Mouse (Mus musculus) frontal cortex, postnatal 25 days (tissue): ENCODE measurements around the gene Myrip.

ENCODE experiments used
- DNase-seq, 2 experiments: peaks; one replicate each; pipeline ENCODE4 v3.0.0; 2022; ENCODE audit warnings: low spot score in 2 of 2

The Myrip gene

DNA sequence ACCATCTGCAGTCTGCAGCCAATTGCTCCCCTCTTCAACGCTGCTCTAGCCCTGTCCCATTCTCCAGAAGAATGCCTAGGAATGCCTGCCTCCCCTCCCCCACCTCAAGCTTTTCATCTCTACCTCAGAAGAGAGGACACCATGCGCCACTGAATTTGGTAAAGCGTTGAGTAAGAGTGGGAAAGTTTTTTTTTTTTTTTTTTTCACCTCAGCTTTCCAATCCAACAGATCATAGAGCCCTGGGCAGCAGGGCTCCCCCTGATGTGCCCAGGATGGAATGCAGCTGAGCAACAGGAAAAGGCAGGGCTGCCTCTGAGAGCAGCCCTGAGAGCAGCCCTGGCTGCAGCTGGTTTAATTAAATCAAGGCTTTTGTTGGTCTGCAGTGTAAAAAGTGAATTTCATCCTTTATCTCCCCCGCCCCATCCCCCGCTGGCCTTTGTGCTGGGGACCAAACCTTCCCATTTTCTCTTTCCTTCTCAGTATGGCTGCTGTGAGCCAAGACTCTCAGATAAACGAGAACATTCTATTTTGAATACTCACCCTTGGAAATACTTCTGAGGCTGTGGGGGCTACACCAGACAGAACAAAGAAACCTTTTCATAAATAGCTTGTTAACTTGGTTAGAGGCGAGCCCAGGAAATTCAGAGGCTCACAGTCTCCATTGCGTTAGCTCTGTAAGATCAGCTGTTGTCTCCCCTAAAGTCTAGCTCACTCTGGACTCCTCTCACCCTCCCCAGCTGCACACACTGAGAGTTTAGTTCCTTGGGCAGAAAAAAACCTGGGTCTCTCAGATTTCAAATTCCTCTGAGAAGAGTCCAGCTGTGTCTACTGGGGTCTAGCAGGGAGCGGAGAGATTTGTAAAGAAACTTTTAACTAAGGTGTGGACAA is 154.7 kb downstream of the Myrip start:
- no peak for DNase-seq

DNA sequence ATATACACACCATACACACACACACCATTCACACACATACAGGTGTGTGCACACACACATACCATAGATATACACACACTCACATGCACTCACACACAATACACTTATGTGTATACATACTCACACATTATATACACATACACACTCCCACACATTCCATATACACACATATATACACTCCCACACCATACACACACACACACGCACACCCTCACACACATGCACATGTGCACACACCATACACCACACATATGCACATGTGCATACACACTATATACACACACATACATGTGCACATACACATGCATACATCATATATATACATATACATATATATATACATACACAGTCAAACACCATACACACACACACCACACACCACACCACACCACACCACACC is 169.1 kb downstream of the Myrip start:
- no peak for DNase-seq

DNA sequence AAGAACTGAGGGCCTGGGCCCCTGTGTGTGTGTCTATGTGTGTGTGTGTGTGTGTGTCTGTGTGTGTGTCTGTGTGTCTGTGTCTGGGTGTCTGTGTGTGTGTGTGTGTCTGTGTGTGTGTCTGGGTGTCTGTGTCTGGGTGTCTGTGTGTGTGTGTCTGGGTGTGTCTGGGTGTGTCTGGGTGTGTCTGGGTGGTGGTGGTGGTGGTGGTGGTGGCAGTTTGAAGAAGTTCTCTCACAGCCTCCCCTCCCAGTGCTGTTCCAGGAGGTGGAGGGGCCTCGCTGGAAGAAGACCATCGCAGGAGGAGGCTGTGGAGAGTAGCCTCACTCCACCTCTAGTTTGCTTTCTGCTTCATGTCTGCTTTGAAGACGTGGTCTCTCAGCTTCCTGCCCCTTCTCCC is 180.3 kb downstream of the Myrip start:
- DNase-seq: no peak

DNA sequence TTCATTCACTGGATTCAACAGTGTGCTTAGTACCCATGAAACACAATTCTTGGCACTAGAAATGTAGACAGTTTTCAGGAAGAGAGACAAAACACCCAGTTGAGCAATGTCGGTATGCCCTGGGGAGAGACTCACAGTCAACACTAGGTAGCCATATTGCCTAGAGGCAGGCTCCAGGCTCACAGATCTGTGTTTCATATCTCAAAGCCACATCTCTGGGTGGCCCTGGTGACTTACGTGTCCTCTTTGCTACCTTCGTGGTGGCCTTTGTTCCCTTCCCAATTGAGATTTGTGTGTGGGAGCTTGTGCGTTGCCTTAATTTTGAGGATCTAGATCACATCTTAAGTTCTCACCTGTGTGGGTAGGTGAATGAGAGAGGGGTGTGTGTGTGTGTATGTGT is 181.1 kb downstream of the Myrip start:
- DNase-seq: no peak

DNA sequence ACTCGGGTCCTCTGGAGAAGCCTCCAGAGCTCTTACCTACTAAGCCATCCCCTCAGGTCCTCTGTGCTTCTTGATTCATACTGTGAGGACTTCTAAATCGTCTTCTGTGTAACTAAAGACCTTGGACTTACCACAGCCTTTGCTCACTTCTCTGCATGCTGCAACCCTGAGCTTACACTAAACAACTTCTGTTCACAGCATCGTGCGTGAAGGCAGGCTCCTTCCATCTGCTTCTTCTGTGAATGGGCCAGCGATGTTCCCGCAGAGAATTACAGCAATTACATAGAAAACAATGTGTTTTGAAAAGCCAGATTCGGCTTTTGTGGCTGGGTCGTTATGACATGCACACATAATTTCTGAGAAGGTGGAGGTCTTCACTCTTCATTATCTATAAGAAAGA is 181.8 kb downstream of the Myrip start:
- DNase-seq: no peak

DNA sequence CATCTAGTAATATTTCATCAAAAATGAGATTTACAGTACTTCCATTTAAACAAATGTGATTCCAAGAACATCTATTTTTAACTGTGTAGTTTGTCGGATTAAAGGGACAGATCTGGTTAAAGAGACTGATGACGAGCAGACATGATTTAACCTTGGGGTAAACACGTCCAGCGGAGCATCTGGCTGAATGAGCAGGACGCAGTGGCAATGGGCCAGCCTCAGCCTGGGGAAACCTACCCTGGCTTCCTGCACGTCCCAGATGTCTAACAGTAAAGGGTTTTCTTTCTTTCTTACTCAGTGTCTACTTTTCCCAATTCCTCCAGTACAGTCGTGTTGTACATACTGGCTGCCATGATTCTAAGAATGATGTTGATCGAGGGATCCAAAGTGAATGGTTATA is 185.8 kb downstream of the Myrip start:
- no peak for DNase-seq

DNA sequence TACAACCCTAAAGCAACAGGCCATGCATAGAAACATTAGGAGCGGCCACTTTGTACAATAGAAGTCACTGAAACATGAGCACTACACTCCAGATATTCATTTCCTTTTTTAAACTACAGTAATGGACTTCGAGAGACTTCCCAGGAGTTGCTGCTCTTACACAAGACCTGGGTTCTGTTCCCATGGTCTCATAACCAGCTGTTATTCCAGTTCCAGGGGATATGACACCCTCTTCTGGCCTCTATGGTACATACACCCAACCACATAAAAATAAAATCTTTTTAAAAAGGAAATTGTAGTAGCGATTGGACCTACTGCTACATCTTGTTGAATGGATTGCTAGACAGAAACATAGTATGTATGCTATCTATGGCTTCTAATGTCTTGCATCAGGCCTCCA is 190.2 kb downstream of the Myrip start:
- no peak for DNase-seq

DNA sequence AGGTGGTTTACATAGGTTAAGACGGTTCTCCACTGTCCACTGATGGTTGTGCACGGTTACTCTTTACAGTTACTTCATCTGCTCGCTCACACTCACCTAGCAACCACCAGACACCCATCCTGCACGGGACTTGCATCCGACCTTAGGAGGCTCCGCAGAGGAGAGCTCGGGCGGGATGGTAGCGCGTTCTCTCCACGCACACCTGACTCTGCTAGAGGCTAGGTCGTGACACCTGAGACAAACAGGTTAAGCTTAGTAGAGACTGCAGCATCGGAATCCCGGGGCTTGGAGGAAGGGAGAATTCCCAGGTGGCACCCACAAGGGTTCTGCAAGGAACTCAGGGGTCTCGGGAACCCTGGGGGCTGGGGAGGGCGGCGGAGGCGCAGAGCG is 190.7 kb downstream of the Myrip start, which contains the start of gene Eif1b:
TSS of gene Eif1b (plus strand) at position 223 of the 390 bp plus-strand sequence.
- DNase-seq: no peak

DNA sequence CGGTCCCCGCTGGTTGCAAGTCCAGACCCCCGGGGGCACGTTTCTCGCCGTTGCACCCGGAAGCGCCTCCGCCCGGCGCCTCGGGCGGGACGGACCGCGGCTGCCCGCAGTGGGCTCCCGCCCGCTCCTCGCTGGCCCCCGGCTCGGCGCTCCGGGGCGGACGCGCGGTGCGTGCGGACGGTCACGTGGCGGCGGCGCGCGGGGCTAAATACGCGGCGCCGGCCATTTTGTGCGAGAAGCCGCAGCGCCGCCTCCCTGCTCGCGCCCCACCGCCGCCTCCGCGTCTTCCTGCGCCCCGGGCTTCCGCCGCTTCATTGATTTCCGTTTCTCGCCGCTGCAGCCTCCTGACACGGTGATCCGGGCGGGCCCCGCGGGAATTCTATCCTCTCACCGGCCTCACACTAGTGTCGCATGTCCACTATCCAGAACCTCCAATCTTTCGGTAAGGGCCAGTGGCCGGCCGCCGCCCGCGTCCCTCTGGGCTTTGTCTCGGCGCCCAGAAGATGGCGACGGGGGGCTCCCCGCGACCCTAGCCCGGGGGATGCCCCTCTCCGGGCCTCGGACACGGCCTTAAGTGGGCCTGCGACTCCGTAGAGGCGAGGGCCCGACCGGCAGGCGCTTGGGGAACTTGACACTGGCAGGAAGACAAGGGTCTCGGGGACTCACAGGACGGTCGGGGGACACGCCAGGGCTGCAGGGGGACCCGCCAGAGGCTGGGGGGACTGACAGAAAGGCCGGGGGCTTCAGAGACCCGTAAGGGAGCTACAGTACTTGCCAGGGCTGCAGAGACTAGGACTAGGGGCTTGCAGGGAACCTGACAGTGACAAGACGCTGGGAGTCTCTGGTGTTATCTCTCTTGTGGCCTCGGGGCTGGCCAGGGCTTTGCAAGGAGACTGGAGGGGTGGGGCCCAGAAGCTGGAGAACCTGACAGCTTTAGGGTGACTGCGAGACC is 191.4 kb downstream of the Myrip start:
- DNase-seq: peak; percentile 53 to 70

DNA sequence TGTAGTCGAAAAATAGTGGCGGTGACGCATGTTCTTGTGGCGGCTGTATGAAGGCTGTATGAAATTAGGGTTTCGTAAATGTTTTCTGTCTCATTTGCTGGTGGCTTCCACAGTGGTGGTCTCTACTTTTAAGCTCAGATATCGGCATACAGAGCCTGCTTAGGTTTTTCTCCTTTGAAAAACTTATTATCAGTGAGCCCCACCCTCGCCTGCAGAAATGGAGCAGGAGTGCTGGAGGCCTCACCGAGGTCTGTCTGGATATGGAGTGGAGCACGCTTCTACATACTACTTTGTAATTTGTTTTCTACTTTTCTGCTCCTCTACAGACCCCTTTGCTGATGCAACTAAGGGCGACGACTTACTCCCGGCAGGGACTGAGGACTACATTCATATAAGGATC is 192.5 kb downstream of the Myrip start:
- DNase-seq: no peak

DNA sequence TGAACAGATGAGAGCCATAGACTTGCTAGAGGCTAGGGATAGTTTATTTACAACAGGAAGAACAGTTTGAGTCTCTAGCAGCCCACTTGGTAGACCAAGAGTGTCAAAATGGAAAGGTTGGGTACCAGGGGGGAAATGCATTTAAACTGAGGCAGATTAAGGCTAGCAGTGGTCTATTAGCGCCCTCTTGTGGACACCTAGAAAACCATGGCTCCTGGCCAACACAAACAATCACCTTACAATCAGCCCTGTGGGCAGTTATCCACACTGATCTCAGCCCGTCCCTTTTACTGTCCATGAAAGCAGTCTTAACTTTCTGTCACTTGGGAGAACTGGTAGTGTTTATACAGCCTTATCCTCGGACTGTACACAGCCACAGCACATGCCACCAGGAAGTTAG is 195.4 kb downstream of the Myrip start:
- DNase-seq: peak; percentile 52 to 64

DNA sequence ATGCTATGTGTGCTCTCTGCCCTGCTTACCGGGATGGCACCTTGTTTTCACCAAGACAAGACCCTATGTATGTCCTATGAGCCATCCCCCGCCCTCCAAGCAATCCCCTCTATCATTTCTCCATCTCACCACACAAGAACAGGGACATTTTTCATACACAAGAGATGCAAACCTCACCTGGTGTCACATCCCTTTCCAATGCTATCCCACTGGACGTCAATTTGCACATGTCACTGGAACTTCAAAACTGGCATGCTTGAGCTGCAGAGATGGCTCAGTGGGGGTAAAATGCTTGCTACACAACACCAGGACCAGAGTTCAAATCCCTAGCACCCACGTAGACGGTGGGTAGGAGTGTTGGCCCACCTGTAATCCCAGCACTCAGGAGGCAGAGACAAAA is 196.7 kb downstream of the Myrip start:
- DNase-seq: no peak

DNA sequence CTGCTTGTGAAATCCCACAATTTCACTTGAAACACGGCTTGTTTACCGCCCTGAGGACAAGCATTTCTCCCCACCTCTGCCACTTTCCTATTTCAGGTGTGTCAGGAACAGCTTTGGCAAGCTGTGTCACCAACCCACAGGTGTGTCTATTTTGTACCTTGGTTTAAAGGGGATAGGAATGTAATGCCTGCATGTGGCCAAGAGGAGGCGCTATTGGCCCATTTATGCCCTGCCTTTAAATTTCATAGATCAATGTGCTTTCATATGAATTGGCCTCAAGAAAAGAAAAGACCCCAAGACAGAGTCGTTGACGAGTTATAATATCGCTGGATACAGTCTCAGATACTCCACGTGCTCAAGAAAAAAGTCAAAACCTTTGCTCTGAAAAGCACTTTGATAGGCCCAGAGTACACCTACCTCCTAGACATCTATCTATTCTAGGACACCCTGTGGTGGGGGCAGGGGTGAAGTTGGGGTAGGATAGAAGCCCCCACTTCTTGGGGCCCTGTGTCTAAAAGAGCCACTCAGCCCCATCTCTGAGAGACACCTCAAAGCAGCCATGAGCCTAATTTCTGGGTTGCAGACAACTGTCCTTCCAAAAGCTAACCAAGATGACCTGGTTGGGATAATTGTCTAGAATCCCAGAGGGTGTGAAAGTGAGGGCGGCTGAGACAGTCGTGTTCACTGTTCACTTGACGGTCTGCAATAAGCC is 200.0 kb downstream of the Myrip start:
- no peak for DNase-seq

DNA sequence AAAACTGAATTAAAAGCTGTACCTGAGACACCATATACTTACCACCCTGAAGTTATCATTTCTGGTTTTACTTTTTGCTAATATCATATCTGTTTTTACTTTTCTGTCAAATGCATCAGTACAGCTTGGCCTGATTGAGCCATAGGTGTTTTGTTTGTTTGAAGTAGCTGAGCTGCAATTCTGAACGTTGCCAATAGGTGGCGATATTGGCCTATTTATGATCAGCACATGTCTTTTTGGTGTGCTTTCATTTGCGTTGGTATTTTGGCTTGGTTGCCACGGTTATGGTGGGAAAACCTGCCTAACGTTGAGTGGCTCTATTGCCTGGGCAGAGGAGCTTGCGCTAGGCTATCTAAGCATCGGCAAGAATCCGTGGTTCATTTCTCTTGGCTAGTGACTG is 200.7 kb downstream of the Myrip start:
- DNase-seq: peak; percentile 75 to 79

DNA sequence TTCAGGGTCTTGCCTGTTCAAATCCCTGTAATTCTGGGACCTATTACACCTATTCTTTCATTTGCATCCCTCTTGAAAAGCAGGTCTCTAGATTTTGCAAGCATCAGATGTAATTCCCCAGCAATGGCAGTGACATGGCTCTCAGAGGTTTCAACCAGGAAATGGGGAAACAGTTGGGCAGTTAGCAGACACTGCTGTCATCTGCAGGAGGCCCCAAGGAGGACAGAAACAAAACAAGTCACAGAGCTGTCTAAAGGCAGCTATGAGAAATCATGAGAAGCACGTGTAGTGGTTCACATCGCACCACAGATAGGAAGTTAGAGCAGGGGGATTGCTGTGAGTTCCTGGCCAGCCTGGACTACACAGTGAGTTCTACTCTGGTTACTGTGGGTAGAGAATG is 203.1 kb downstream of the Myrip start:
- DNase-seq: no peak

DNA sequence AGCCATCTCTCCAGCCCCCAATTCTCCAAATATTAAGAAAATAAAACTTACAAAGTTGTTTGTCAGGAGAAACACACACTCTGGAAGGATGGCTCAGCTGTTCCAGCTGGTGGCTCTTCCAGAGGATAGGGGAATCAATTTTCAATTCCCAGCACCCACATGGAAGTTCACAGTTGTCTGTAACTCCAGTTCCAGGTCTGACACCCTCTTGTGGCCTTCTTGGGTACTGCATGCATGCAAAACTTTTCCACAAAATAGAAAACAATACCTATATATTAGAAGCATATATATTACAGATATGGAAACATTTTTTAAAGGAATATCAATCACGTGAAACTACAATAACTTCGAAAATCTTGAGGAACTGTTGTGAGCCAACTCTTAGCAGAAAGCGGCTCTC is 210.5 kb downstream of the Myrip start:
- no peak for DNase-seq

DNA sequence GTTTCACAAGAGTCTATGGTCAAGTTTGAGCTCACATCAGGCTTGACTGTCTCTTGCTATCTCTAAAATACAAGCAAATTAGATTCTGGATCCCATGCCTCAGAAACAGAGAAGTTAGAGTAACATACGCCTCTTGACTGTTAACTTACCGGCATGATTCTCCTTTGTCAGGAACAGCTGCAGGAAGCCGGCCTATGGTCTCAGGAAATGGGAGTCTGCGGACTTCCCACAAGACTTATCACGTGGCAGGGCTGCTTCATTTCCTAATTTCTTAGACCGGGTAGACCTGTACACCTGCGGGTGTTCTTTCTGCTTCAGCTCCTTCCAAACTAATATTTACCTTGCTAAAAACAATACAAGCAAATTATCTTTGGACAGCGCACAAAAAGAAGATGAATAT is 215.4 kb downstream of the Myrip start:
- no peak for DNase-seq

DNA sequence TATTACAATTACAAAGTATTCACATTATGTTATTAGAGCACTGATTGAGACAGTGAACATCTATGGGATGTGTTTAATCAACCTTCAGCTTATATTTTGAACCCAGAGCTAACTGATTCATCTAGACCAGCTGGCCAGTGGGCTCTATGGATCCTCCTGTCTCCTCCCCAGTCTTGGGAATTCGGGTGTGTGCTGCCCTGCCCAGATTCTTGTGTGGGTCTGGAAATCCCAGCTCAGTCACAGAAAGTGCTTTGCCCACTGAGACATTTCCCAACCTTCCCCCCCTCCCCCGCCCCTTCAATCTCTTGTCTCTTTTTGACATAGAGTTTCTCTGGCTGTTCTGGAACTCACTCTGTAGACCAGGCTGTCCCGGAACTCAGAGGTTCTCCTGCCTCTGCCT is 217.6 kb downstream of the Myrip start:
- no peak for DNase-seq

DNA sequence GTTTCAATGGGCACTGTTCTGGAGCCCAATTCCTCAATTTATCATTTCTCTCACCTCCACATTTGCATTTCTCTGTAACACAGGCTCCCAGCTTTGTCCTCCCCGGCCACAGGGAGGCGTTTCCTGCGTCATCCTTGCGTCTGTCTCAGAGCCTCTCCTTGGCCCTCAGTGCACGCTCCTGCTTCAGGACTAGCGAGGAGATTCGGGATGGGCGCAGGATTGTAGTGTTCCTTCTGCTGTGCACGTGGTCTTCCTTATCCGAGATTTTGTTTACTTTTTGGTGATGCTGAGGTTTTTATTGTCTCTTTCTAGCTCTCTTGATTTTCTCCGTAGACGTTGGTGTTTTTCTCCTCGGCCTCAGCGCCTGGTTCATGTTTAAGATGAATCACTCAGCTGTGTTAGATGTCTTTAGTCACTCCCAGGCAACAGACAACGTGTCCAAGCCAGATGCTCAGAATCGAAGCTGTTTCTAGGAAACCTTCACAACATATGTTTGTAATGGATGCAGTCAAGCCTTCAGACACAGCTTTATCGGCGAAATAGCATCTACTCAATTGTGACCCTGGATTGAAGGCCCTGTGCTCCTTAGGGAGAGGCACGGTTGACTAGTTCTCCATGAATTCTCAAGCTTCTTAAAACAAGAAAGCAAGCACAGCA is 218.3 kb downstream of the Myrip start:
- no peak for DNase-seq

DNA sequence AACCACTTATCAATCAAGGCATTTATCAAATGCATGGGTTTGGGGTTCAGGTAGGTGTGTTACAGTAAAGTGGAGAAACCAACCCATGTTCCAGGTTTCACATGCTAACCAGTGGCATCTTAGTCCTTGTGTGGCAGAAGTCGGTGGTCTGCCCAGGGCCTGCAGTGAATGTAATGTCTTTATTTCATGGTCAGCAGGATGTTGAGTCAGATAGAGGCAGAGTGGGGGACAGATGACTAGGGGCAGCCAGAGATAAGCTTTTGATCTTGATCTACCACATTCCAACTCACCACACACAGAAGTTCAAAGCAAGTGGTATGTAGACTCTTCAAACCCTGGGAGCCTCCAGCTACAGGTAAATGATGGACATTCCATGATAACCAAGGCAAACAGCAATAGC is 219.8 kb downstream of the Myrip start:
- no peak for DNase-seq
